Mouse (Mus musculus): ENCODE results near the gene Adamts14. TPM values are rescaled to one million over a fixed set of nuclear protein-coding genes. Genes with fewer than 3 reads are reported as not detected.

Adamts14 gene
- polyA plus RNA-seq, 1 experiment from 2014 or later, result 0.55 TPM

DNA sequence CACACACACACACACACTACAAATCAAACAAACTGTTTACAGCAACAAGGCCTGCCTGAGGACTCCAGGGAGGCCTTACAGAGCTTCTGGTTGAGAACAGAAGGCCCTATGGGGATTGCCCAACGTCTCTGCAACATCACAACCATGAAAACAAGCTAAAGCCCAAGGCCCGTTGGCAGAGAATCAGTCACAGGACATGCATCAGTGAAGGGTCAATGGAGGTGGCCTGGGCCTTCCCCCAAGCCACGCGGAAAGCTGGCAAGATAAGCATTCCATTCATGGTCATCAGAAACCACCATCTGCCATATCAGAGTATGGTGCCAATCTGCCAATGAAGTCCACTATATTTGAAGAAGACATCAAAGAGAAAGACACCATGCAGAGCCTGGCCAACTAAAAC, 112.6 kb downstream of the Adamts14 start:
- no peak overlapping the region for H3K9ac ChIP-seq (ENCODE audit: low read length)
- no peaks in the 10 kb centered on the region for H3K4me1 ChIP-seq (ENCODE audit: control insufficient read depth, insufficient read depth, low read length)
- H3K4me3 ChIP-seq (ENCODE audit: low read depth, low read length), result no peak overlapping the region
- no peak overlapping the region for H3K27ac ChIP-seq (replicated peaks; ENCODE audit: low read depth, low read length)
- ATAC-seq (ENCODE audit: insufficient number of reproducible peaks, low FRiP score, low TSS enrichment, low read depth), result no peak
- no peaks in the 10 kb centered on the region for H3K27me3 ChIP-seq (ENCODE audit: control insufficient read depth, insufficient read depth, low read length)
- no peak for DNase-seq (ENCODE audit: low spot score)
- H3K4me2 ChIP-seq (ENCODE audit: low read depth, severe bottlenecking), result no peak overlapping the region
- H3K9me3 ChIP-seq (ENCODE audit: control insufficient read depth, low read length), result no peaks in the 10 kb centered on the region
- no peaks in the 10 kb centered on the region for H3K36me3 ChIP-seq (ENCODE audit: control insufficient read depth, insufficient read depth, low read length)
- WGBS, result 83% methylated on average over 4 of the region's 4 CpGs

DNA sequence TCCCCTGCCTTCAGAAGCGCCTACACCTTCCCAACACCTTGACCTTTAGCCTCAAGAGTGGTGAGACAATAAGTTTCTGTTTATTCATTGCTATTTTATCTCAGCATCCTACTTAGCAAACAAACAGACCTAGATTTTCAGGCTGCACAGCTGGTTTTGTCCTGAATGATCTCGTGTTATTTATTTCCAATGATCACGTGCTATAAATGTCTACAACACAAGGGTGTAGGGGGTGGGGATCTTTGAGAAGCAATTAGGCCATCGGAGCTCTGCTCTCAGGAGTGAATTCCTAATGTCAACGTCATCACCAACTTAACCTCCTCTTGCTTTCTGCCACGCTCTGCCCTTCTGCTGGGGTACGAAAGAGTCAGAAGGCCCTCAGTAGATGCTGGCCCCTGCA, 113.1 kb downstream of the Adamts14 start:
- ATAC-seq (ENCODE audit: insufficient number of reproducible peaks, low FRiP score, low TSS enrichment, low read depth), result no peak
- H3K36me3 ChIP-seq (ENCODE audit: control insufficient read depth, insufficient read depth, low read length), result no peaks in the 10 kb centered on the region
- no peak overlapping the region for H3K4me2 ChIP-seq (ENCODE audit: low read depth, severe bottlenecking)
- DNase-seq (ENCODE audit: low spot score), result no peak
- no peaks in the 10 kb centered on the region for H3K4me1 ChIP-seq (ENCODE audit: control insufficient read depth, insufficient read depth, low read length)
- no peak overlapping the region for H3K27ac ChIP-seq (replicated peaks; ENCODE audit: low read depth, low read length)
- 81% methylated on average over 7 of the region's 7 CpGs for WGBS
- no peak overlapping the region for H3K4me3 ChIP-seq (ENCODE audit: low read depth, low read length)
- H3K9ac ChIP-seq (ENCODE audit: low read length), result no peak overlapping the region
- no peaks in the 10 kb centered on the region for H3K9me3 ChIP-seq (ENCODE audit: control insufficient read depth, low read length)
- H3K27me3 ChIP-seq (ENCODE audit: control insufficient read depth, insufficient read depth, low read length), result no peaks in the 10 kb centered on the region

- Histone ChIP-seq H3K9me3 (ENCODE audit: control insufficient read depth, low read length) (no peaks in the 10 kb centered on the region), H3K27ac (replicated peaks; ENCODE audit: low read depth, low read length) (no peak overlapping the region), H3K4me2 (ENCODE audit: low read depth, severe bottlenecking) (no peak overlapping the region), H3K4me1 (ENCODE audit: control insufficient read depth, insufficient read depth, low read length) (no peaks in the 10 kb centered on the region), H3K9ac (ENCODE audit: low read length) (no peak overlapping the region), H3K36me3 (ENCODE audit: control insufficient read depth, insufficient read depth, low read length) (no peaks in the 10 kb centered on the region), H3K4me3 (ENCODE audit: low read depth, low read length) (no peak overlapping the region), H3K27me3 (ENCODE audit: control insufficient read depth, insufficient read depth, low read length) (no peaks in the 10 kb centered on the region)
- DNase-seq (ENCODE audit: low spot score) (no peak), ATAC-seq (ENCODE audit: insufficient number of reproducible peaks, low FRiP score, low TSS enrichment, low read depth) (no peak)
- 77% methylated on average over 3 of the region's 3 CpGs for WGBS
These were observed 114.6 kb downstream of the Adamts14 start for GRCm38 (mm10) chr10:61158594-61158993.

DNA sequence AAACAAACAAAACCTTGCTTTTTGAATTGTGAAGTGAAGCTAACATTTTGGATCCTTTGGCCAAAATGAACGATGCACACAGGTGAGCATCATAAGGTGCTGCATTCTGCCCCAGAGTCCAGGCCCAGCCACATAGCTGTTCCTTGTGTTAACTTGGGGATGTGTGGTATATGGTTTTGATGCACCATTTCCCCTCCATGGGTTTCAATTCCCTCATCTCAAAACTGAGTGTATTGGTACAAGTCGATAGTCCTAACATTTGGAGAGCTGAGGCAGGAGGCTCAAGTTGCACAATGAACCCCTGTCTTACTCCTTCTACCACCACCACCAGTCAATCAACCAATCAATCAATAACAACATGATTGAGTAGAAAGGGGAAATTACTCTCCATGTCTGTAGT, 116.8 kb downstream of the Adamts14 start:
- DNase-seq (ENCODE audit: low spot score) (no peak), ATAC-seq (ENCODE audit: insufficient number of reproducible peaks, low FRiP score, low TSS enrichment, low read depth) (no peak)
- H3K27ac ChIP-seq (replicated peaks; ENCODE audit: low read depth, low read length), result no peak overlapping the region
- H3K36me3 ChIP-seq (ENCODE audit: control insufficient read depth, insufficient read depth, low read length), result no peaks in the 10 kb centered on the region
- no peak overlapping the region for H3K4me3 ChIP-seq (ENCODE audit: low read depth, low read length)
- no peaks in the 10 kb centered on the region for H3K4me1 ChIP-seq (ENCODE audit: control insufficient read depth, insufficient read depth, low read length)
- H3K4me2 ChIP-seq (ENCODE audit: low read depth, severe bottlenecking), result no peak overlapping the region
- H3K9ac ChIP-seq (ENCODE audit: low read length), result no peak overlapping the region
- 97% methylated on average over 2 of the region's 2 CpGs for WGBS
- no peaks in the 10 kb centered on the region for H3K9me3 ChIP-seq (ENCODE audit: control insufficient read depth, low read length)
- no peaks in the 10 kb centered on the region for H3K27me3 ChIP-seq (ENCODE audit: control insufficient read depth, insufficient read depth, low read length)

- ATAC-seq (ENCODE audit: insufficient number of reproducible peaks, low FRiP score, low TSS enrichment, low read depth), result no peak
- Histone ChIP-seq H3K4me2 (ENCODE audit: low read depth, severe bottlenecking) (no peak overlapping the region), H3K27me3 (ENCODE audit: control insufficient read depth, insufficient read depth, low read length) (no peaks in the 10 kb centered on the region), H3K9me3 (ENCODE audit: control insufficient read depth, low read length) (no peaks in the 10 kb centered on the region), H3K4me1 (ENCODE audit: control insufficient read depth, insufficient read depth, low read length) (no peaks in the 10 kb centered on the region), H3K4me3 (ENCODE audit: low read depth, low read length) (no peak overlapping the region), H3K9ac (ENCODE audit: low read length) (no peak overlapping the region), H3K27ac (replicated peaks; ENCODE audit: low read depth, low read length) (no peak overlapping the region), H3K36me3 (ENCODE audit: control insufficient read depth, insufficient read depth, low read length) (no peaks in the 10 kb centered on the region)
- 81% methylated on average over 3 of the region's 3 CpGs for WGBS
- no peak for DNase-seq (ENCODE audit: low spot score)
These were observed 117.6 kb downstream of the Adamts14 start for GRCm38 (mm10) chr10:61155611-61156010.

- Histone ChIP-seq H3K9ac (ENCODE audit: low read length) (no peak overlapping the region), H3K27ac (replicated peaks; ENCODE audit: low read depth, low read length) (no peak overlapping the region), H3K36me3 (ENCODE audit: control insufficient read depth, insufficient read depth, low read length) (no peaks in the 10 kb centered on the region), H3K9me3 (ENCODE audit: control insufficient read depth, low read length) (no peaks in the 10 kb centered on the region), H3K27me3 (ENCODE audit: control insufficient read depth, insufficient read depth, low read length) (no peaks in the 10 kb centered on the region), H3K4me3 (ENCODE audit: low read depth, low read length) (no peak overlapping the region), H3K4me1 (ENCODE audit: control insufficient read depth, insufficient read depth, low read length) (no peaks in the 10 kb centered on the region), H3K4me2 (ENCODE audit: low read depth, severe bottlenecking) (no peak overlapping the region)
- DNase-seq (ENCODE audit: low spot score) (no peak), ATAC-seq (ENCODE audit: insufficient number of reproducible peaks, low FRiP score, low TSS enrichment, low read depth) (no peak)
These were observed 121.1 kb downstream of the Adamts14 start for GRCm38 (mm10) chr10:61152131-61152530.

DNA sequence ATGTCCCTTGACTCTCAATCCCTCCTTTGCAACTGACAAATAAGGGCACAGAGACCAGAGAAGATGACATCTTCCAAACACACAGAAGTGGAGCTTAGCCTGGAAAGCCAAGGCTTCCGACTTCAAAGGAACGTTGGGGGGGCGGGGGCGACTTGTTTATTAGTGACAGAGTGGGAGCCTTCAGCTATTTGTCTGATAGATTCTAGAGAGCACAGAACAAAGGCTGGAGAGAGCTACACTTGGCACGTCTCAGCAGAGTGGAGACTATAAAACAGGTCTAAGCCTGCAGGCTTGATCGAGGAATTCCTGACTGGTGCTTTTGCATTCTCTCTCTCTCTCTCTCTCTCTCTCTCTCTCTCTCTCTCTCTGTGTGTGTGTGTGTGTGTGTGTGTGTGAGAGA, 122.6 kb downstream of the Adamts14 start:
- Histone ChIP-seq H3K4me1 (ENCODE audit: control insufficient read depth, insufficient read depth, low read length) (peaks cover under 1% of the 10 kb centered on the region), H3K9ac (ENCODE audit: low read length) (no peak overlapping the region), H3K27ac (replicated peaks; ENCODE audit: low read depth, low read length) (no peak overlapping the region), H3K27me3 (ENCODE audit: control insufficient read depth, insufficient read depth, low read length) (no peaks in the 10 kb centered on the region), H3K9me3 (ENCODE audit: control insufficient read depth, low read length) (no peaks in the 10 kb centered on the region), H3K36me3 (ENCODE audit: control insufficient read depth, insufficient read depth, low read length) (no peaks in the 10 kb centered on the region), H3K4me3 (ENCODE audit: low read depth, low read length) (no peak overlapping the region), H3K4me2 (ENCODE audit: low read depth, severe bottlenecking) (no peak overlapping the region)
- WGBS, result 13% methylated on average over 6 of the region's 6 CpGs
- ATAC-seq (ENCODE audit: insufficient number of reproducible peaks, low FRiP score, low TSS enrichment, low read depth) (no peak), DNase-seq (ENCODE audit: low spot score) (no peak)

DNA sequence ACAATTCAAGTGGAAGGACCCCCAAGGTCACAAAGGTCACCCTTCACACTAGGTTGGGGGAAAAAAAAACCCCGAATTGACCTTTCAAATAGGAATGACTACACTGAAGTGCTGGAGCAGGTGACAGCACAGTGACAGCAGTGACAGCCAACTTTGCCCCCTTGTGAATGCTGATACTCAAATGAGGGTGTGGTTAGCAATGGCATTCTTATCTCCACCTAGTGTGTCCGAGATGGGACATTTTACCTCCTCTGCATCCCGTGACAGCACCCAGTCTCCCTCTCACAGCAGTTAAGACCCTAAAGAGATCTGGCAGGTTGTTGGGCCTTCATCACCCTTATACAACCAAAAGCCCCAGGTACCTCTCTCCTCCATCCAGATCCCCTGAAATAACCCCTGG, 123.8 kb downstream of the Adamts14 start:
- H3K4me2 ChIP-seq (ENCODE audit: low read depth, severe bottlenecking), result no peak overlapping the region
- H3K9ac ChIP-seq (ENCODE audit: low read length), result no peak overlapping the region
- ATAC-seq (ENCODE audit: insufficient number of reproducible peaks, low FRiP score, low TSS enrichment, low read depth), result no peak
- no peaks in the 10 kb centered on the region for H3K9me3 ChIP-seq (ENCODE audit: control insufficient read depth, low read length)
- no peaks in the 10 kb centered on the region for H3K36me3 ChIP-seq (ENCODE audit: control insufficient read depth, insufficient read depth, low read length)
- DNase-seq (ENCODE audit: low spot score), result no peak
- H3K27ac ChIP-seq (replicated peaks; ENCODE audit: low read depth, low read length), result no peak overlapping the region
- WGBS, result 76% methylated on average over 3 of the region's 3 CpGs
- peaks cover 3% of the 10 kb centered on the region for H3K4me1 ChIP-seq (ENCODE audit: control insufficient read depth, insufficient read depth, low read length)
- H3K4me3 ChIP-seq (ENCODE audit: low read depth, low read length), result no peak overlapping the region
- no peaks in the 10 kb centered on the region for H3K27me3 ChIP-seq (ENCODE audit: control insufficient read depth, insufficient read depth, low read length)

GRCm38 (mm10) chr10:61147157-61148040, 125.8 kb downstream of the Adamts14 start, which contains the start of gene Sgpl1:
Gene Sgpl1 (minus strand): TSS chr10:61147703.
- no peaks in the 10 kb centered on the region for H3K27me3 ChIP-seq (ENCODE audit: control insufficient read depth, insufficient read depth, low read length)
- no peaks in the 10 kb centered on the region for H3K36me3 ChIP-seq (ENCODE audit: control insufficient read depth, insufficient read depth, low read length)
- peak within 1 kb of the TSS; percentile 92 for H3K4me2 ChIP-seq (ENCODE audit: low read depth, severe bottlenecking)
- under 1% methylated on average over 71 of the region's 82 CpGs for WGBS
- peak within 1 kb of the TSS; percentile 92 for H3K27ac ChIP-seq (replicated peaks; ENCODE audit: low read depth, low read length)
- H3K4me1 ChIP-seq (ENCODE audit: control insufficient read depth, insufficient read depth, low read length), result peaks cover 3% of the 10 kb centered on the region
- H3K9me3 ChIP-seq (ENCODE audit: control insufficient read depth, low read length), result no peaks in the 10 kb centered on the region
- peak; percentile 94 for DNase-seq (ENCODE audit: low spot score)
- peak within 1 kb of the TSS; percentile 75 for H3K4me3 ChIP-seq (ENCODE audit: low read depth, low read length)
- ATAC-seq (ENCODE audit: insufficient number of reproducible peaks, low FRiP score, low TSS enrichment, low read depth), result peak; percentile 83
- H3K9ac ChIP-seq (ENCODE audit: low read length), result peak within 1 kb of the TSS; percentile 83
